Mouse (Mus musculus): Measurements from ENCODE around the gene Rnf38.

DNA sequence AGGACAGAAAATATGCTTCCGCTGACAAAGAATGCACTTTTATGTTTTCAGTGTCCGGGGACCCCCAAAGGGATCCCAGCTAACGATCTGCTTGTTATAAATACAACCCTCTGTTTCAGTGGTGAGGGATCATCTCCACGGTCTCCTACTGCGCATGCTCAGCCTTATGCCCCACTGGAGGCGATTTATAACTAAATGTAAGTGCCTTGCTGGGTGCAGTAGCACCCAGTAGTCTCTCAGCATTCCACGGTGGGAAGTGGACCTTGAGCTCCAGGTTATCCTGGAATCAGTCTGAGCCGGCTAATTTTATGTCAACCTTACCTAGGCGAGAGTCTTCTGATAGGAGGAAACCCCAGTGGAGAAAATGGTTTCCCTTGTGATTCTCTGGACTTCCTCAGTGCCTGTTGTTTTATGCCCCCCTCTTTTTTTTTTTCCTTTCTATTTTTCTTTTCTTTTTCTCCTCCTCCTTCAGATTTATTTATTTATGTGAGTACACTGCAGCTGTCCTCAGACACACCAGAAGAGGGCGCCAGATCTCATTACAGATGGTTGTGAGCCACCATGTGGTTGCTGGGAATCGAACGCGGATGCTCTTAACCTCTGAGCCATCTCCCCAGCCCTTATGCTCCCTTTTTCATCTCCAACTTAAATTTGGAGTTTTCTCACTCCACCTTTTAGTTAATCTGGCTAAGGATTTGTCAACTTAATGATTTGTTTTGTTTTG lies 148.8 kb downstream of the Rnf38 start:
- TF ChIP-seq EP300 (IDR thresholded peaks at IDR 0.05; ENCODE audit: insufficient read depth, low read depth, low read length) (no peak), POLR2A (IDR thresholded peaks at IDR 0.05; ENCODE audit: insufficient read depth, low read length) (no peak), CTCF (IDR thresholded peaks at IDR 0.05; ENCODE audit: low read depth, low read length) (peak; percentile 20)
